Mouse (Mus musculus) neural tube, embryonic 13.5 days (tissue): Measurements from ENCODE around the gene Tssk2. TPM values are rescaled to one million over a fixed set of nuclear protein-coding genes. Genes with fewer than 3 reads are reported as not detected.
A peak's percentile ranks its signal among the peaks of the same experiment; 100 is the strongest.

Source experiments
- ATAC-seq: fragments of 200-750 bp; cut with Nextera tagmentation; 2 replicates; pipeline ENCODE4 v1.8.0; 2017; ENCODE audit warnings: low read depth, mild to moderate bottlenecking, moderate TSS enrichment, moderate library complexity
- H3K27ac ChIP-seq: fragments of 300-500 bp; sonication (generic); replicated peaks from 2 replicates; pipeline ENCODE4 v1.5.1; 2015; ENCODE audit warnings: moderate library complexity, mild to moderate bottlenecking, inconsistent platforms
- H3K27me3 ChIP-seq: fragments of 300-500 bp; sonication (generic); 2 replicates; pipeline ENCODE4 v1.6.1; 2015; ENCODE audit warnings: mild to moderate bottlenecking, inconsistent platforms
- H3K36me3 ChIP-seq: fragments of 300-500 bp; sonication (generic); 2 replicates; pipeline ENCODE4 v1.6.1; 2015; ENCODE audit warnings: mild to moderate bottlenecking, inconsistent platforms
- H3K4me1 ChIP-seq: fragments of 300-500 bp; sonication (generic); replicated peaks from 2 replicates; pipeline ENCODE4 v1.6.1; 2015; ENCODE audit warnings: inconsistent platforms
- H3K4me2 ChIP-seq: fragments of 300-500 bp; sonication (generic); 2 replicates; pipeline ENCODE4 v1.6.1; 2015; ENCODE audit warnings: inconsistent platforms, mild to moderate bottlenecking, moderate library complexity
- H3K4me3 ChIP-seq: fragments of 300-500 bp; sonication (generic); 2 replicates; pipeline ENCODE4 v1.5.1; 2015; ENCODE audit warnings: mild to moderate bottlenecking, inconsistent platforms
- H3K9ac ChIP-seq: fragments of 300-500 bp; sonication (generic); 2 replicates; pipeline ENCODE4 v1.6.1; 2015; ENCODE audit warnings: moderate library complexity, mild to moderate bottlenecking, inconsistent platforms
- H3K9me3 ChIP-seq: fragments of 300-500 bp; sonication (generic); 2 replicates; pipeline ENCODE4 v1.6.1; 2016; ENCODE audit warnings: inconsistent platforms
- WGBS: fragments of 180-500 bp; shearing (Covaris S2); methylation state at CpG from one replicate; pipeline ENCODE4 v1.1.7; 2015; 5-methylcytosine and 5-hydroxymethylcytosine counted together
- polyA plus RNA-seq: library from polyadenylated mRNA; unstranded; fragments of >200 nt; fragmentation: Nextera tagmentation; extraction: Ambion mirVana; gene quantifications from 2 replicates; pipeline ENCODE4 v1.2.1, GENCODE M21; 2015

The Tssk2 gene
- polyA plus RNA-seq, 1 experiment from 2014 or later = not detected

DNA sequence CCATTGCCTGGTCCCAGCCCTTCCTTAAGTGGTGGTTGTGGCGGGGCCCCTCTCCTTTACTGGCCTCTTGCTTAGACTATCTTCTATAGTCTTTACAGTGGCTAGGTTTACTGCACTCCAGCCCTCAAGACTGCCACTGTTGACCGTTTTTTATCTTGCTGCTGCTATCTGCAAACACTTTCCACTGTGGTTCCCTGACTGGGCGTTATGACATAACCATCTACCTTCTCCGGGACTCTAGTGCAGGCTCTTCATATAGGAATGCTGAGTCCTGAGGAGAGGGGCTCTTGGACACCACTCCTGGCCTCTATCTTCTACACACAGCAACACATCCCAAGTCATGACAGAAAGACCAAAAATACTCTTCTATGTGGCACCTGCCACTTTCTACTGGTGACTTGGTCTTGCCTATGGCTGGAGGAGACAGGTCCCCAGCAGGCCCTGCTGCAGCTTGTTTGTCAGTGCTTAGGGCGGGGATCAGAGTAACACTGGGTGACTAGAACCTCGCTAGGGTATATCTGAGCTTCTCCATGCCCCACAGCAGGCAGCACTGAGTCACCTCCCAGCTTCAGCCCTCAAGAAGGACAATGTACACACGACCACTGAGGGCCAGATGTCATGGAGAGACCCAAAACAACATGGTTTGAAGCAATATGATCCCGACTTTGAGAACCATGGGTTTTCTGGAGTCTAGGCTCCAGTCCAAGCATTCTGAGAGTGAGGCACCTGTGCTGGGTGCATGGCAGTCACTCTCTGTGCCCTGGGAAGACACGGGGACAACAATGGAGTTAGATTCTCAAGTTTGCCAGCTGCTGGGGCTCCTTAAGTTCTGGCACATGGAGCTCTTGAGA is 35.4 kb downstream of the Tssk2 start:
- Histone ChIP-seq H3K4me1 (peaks cover 2% of the 10 kb centered on the region), H3K4me2 (no peak overlapping the region), H3K27ac (no peak overlapping the region), H3K9ac (no peak overlapping the region), H3K4me3 (no peak overlapping the region), H3K9me3 (no peaks in the 10 kb centered on the region), H3K27me3 (0 out of 2 replicates have a peak, but pooled peaks cover 6% of the 10 kb centered on the region), H3K36me3 (no peaks in the 10 kb centered on the region)
- no peak for ATAC-seq
- WGBS = 76% methylated on average over 9 of the region's 9 CpGs

GRCm38 (mm10) chr16:17934445-17934910 is 36.0 kb downstream of the Tssk2 start:
- Histone ChIP-seq H3K36me3 (no peaks in the 10 kb centered on the region), H3K9ac (no peak overlapping the region), H3K4me1 (0 out of 2 replicates have a peak, but pooled peaks cover 5% of the 10 kb centered on the region), H3K27ac (no peak overlapping the region), H3K4me2 (no peak overlapping the region), H3K27me3 (0 out of 2 replicates have a peak, but pooled peaks cover 6% of the 10 kb centered on the region), H3K4me3 (no peak overlapping the region), H3K9me3 (no peaks in the 10 kb centered on the region)
- 73% methylated on average over 3 of the region's 3 CpGs for whole genome bisulfite sequencing
- no peak for ATAC-seq

DNA sequence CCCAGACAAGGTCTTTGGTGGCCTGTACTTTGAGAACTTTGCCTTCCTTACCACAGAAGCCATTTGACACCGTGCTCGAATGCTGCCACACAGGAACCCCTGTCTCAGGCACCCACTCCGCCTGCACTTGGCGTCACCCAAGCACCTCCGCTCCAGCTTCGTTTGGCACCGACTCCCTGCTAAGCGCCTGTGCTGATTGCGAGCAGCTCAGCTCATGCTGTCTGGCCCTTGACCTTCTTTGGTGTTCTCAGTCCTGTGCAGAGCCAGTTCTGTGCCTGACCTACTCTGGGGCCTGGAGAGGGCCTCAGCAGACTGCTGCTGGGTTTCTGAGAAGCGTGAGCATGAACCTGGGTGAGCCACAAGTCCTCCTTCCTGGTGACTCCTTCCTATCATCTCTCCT is 38.3 kb downstream of the Tssk2 start:
- Histone ChIP-seq H3K27me3 (0 out of 2 replicates have a peak, but pooled peaks cover 6% of the 10 kb centered on the region), H3K36me3 (no peaks in the 10 kb centered on the region), H3K9me3 (no peaks in the 10 kb centered on the region), H3K4me3 (no peak overlapping the region), H3K4me1 (0 out of 2 replicates have a peak, but pooled peaks cover 5% of the 10 kb centered on the region), H3K27ac (no peak overlapping the region), H3K9ac (no peak overlapping the region), H3K4me2 (no peak overlapping the region)
- 82% methylated on average over 10 of the region's 10 CpGs for whole genome bisulfite sequencing
- ATAC-seq = no peak

- Histone ChIP-seq H3K36me3 (no peaks in the 10 kb centered on the region), H3K4me2 (no peak overlapping the region), H3K9me3 (no peaks in the 10 kb centered on the region), H3K27ac (no peak overlapping the region), H3K4me3 (no peak overlapping the region), H3K9ac (no peak overlapping the region), H3K4me1 (0 out of 2 replicates have a peak, but pooled peaks cover 5% of the 10 kb centered on the region), H3K27me3 (0 out of 2 replicates have a peak, but pooled peaks cover 6% of the 10 kb centered on the region)
- ATAC-seq = no peak
- 77% methylated on average over 7 of the region's 7 CpGs for WGBS
Observed at GRCm38 (mm10) chr16:17938187-17938586, 39.8 kb downstream of the Tssk2 start.

GRCm38 (mm10) chr16:17938821-17939220 is 40.4 kb downstream of the Tssk2 start:
- Histone ChIP-seq H3K27me3 (0 out of 2 replicates have a peak, but pooled peaks cover 6% of the 10 kb centered on the region), H3K27ac (no peak overlapping the region), H3K4me2 (no peak overlapping the region), H3K4me3 (no peak overlapping the region), H3K9me3 (no peaks in the 10 kb centered on the region), H3K36me3 (no peaks in the 10 kb centered on the region), H3K9ac (no peak overlapping the region), H3K4me1 (0 out of 2 replicates have a peak, but pooled peaks cover 5% of the 10 kb centered on the region)
- 8% methylated on average over 7 of the region's 7 CpGs for WGBS
- peak; percentile 84; the same call in 1 of the 2 replicates for ATAC-seq

- Histone ChIP-seq H3K4me3 (no peak overlapping the region), H3K27ac (no peak overlapping the region), H3K9me3 (no peaks in the 10 kb centered on the region), H3K36me3 (no peaks in the 10 kb centered on the region), H3K27me3 (0 out of 2 replicates have a peak, but pooled peaks cover 6% of the 10 kb centered on the region), H3K4me2 (no peak overlapping the region), H3K4me1 (0 out of 2 replicates have a peak, but pooled peaks cover 5% of the 10 kb centered on the region), H3K9ac (no peak overlapping the region)
- 67% methylated on average over 9 of the region's 9 CpGs for WGBS
- peak; percentile 23; the same call in 1 of the 2 replicates for ATAC-seq
Observed at GRCm38 (mm10) chr16:17939255-17939751, 40.9 kb downstream of the Tssk2 start.

GRCm38 (mm10) chr16:17943466-17943865 is 45.0 kb downstream of the Tssk2 start:
- H3K9me3 ChIP-seq = no peaks in the 10 kb centered on the region
- H3K9ac ChIP-seq = no peak overlapping the region
- 71% methylated on average over 8 of the region's 8 CpGs for WGBS
- H3K36me3 ChIP-seq = no peaks in the 10 kb centered on the region
- no peak for ATAC-seq
- H3K27ac ChIP-seq = no peak overlapping the region
- H3K4me1 ChIP-seq = 0 out of 2 replicates have a peak, but pooled peaks cover 5% of the 10 kb centered on the region
- H3K27me3 ChIP-seq = no peaks in the 10 kb centered on the region
- no peak overlapping the region for H3K4me3 ChIP-seq
- H3K4me2 ChIP-seq = no peak overlapping the region

DNA sequence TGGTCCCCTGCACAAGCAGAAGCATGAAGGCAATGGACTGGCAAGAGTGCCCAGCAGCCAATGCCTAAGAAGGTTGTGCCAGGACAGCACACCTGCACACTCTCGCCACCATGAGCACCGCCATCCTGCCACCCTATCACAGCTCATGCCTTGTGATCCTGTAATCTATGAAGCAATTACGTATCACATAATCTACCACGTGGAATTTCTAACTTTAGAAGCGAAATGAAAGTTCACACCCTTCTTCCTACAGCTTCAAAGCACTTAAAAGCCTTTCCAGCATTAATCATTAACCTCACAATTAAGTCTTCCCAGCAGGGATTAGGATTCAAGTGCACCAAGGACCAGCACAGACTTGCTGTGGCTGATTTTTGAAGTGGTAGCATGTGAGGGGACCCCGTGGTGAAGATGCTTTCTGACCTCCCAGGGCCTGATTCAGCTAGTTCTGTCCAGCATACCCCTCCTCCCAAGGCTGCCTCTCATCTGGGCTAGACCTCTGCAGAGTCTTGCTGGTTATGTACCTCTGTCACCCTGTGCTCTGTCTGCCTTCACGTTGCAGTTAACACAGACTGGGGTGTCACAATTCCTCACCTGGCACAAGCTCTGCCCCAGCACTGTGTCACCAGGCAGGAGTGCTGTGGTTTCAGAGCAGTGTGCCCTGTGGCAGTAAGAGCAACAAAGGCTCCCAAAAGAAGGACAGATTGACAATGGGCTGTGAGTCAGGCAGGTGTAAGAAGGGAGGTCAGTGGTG is 46.8 kb downstream of the Tssk2 start:
- ATAC-seq = no peak
- Histone ChIP-seq H3K4me3 (no peak overlapping the region), H3K27me3 (no peaks in the 10 kb centered on the region), H3K9me3 (no peaks in the 10 kb centered on the region), H3K9ac (no peak overlapping the region), H3K4me2 (no peak overlapping the region), H3K36me3 (no peaks in the 10 kb centered on the region), H3K4me1 (peaks cover 14% of the 10 kb centered on the region), H3K27ac (no peak overlapping the region)
- WGBS = 48% methylated on average over 7 of the region's 7 CpGs

DNA sequence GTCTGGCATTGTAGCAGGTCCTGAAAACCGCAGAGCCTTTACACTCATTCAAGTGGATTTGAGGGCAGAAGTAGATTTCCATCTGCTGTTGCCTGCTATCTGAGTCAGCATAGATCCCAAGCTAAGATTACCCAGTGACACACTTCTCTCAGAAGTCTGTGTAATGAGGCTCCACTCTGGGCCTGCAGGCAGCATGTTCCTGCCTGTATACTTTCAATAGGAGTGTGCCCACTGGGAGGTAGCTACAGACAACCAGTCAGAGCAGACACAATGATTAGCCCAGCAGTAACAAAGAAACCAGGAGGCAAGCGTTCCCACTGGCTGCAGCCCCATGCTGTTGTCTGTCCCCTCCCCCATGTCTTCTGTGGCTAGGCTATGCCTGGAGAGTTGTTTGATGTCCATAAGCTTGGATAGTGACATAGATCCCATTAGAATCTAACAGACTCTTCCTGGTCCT is 51.0 kb downstream of the Tssk2 start:
- H3K27me3 ChIP-seq = no peaks in the 10 kb centered on the region
- no peaks in the 10 kb centered on the region for H3K36me3 ChIP-seq
- ATAC-seq = peak; percentile 72; the same call in 1 of the 2 replicates
- no peaks in the 10 kb centered on the region for H3K9me3 ChIP-seq
- H3K27ac ChIP-seq = 0 out of 2 replicates have a peak overlapping the region, but pooled peaks have one; percentile 23
- H3K4me3 ChIP-seq = no peak overlapping the region
- H3K4me1 ChIP-seq = peaks cover 16% of the 10 kb centered on the region
- no peak overlapping the region for H3K9ac ChIP-seq
- 32% methylated on average over 2 of the region's 2 CpGs for WGBS
- no peak overlapping the region for H3K4me2 ChIP-seq
